Mouse (Mus musculus): ENCODE results near the gene Trabd.

The Trabd gene

GRCm38 (mm10) chr15:89078208-89078836 lies 3.4 kb downstream of the Trabd start:
- no peak for DNase-seq

GRCm38 (mm10) chr15:89083906-89084305 lies 9.0 kb downstream of the Trabd start:
- no peak for DNase-seq

DNA sequence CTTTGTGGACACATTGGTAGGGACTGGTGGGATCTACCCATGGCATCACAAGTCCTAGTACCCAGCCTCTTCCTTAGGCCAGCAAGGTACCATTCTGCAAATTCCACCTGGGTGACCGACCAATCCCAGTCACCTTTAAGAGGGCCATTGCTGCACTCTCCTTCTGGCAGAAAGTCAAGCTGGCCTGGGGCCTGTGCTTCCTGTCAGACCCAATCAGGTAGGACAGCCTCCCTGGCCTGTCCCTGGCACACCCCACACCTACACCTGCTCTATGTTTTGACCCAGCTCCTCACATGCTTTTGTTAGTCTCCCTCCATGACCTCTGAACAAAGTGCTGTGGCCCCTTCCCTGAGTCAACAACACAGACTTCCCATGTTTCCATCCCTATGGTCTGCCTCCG lies 9.9 kb downstream of the Trabd start:
- no peak for DNase-seq

GRCm38 (mm10) chr15:89088607-89089247 lies 13.8 kb downstream of the Trabd start, which contains the start of gene Selenoo:
Gene Selenoo (plus strand): TSS chr15:89089084.
- DNase-seq: peak; percentile 86

DNA sequence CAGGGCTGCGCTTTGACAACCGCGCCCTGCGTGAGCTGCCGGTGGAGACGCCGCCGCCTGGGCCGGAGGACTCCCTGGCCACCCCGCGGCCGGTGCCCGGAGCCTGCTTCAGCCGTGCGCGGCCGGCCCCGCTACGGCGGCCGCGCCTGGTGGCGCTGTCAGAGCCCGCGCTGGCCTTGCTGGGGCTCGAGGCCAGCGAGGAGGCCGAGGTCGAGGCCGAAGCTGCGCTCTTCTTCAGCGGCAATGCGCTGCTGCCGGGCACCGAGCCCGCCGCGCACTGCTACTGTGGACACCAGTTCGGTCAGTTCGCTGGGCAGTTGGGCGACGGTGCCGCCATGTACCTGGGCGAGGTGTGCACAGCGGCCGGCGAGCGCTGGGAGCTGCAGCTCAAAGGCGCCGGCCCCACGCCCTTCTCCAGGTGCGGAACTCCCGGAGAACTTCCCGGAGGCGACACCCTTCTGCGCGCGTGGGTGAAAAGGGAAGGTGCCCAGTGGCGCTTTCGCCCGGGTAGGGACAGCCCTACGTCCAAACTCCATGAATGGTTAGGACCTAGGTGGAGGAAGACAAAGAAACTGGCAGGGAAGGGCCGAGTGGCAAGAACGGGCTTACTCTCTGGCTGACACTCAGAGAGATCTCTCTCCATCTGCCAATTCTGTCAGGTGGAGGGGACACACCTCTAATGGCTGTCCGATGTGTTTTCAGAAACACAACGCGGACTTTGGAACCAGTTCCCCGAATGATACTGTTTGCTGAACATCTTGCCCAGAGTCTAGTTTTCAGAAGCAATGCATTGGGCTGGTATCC lies 14.5 kb downstream of the Trabd start:
- DNase-seq: peak; percentile 39

DNA sequence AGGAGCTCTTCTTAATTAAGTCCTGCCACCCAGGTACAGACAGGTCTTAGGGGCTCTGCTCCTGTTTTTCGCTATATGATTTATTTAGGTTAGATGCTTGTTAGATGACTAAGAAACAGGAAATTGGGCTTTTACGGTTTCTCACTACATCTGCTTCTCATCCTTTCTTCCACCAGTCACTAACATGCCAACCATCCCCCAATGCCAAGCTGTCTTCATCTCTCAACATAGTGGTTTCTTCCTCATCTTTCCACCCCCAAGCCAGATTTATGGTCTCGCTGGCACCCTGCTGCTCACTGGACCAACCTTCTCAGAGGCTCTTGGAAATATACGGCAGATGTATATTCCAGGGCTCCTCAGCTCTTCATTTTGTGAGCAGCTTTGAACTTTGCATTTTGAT lies 15.7 kb downstream of the Trabd start:
- DNase-seq: no peak

DNA sequence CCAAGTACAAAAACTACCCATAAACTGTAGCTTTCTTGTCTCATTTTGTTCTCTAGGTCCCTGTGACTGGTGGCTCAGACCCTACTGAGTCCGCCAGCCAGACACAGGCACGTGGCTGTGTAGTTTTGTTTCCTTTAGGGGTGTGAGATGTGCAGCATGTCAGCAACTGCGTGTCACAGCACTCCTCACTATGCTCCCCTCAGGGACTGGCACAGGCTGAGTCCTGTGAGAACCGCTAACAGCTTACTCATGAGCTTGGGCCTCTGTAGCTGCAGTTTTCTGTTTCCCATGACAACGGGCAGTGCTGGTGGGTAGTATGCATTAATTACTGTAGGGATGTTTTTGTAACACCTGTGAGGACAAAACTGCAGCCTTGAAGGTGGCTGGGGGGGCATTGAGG lies 17.3 kb downstream of the Trabd start:
- DNase-seq: no peak

- DNase-seq: no peak
Observed at GRCm38 (mm10) chr15:89097450-89097849, 22.5 kb downstream of the Trabd start.

- no peak for DNase-seq
Observed at GRCm38 (mm10) chr15:89098616-89099015, 23.7 kb downstream of the Trabd start.

- DNase-seq: no peak
Observed at GRCm38 (mm10) chr15:89100823-89101222, 25.9 kb downstream of the Trabd start.

DNA sequence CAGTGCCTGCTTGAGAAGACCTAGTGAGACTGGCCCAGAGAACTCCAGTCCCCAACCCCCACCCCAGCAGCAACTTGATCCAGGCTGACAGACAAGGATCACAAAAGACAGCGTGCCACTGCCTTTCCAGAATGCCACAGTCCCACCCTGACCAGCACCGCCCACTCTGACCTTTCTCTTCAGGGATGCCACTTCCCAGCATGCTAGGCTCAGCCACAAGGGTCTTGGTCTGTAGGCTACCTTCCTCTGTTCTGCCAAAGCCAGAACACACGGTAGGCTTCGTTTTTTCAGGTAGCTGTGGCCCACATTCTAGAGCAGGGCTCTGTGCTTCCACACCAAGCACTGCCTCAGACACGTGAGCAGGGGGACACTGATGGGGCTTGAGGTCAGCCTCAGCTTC lies 27.7 kb downstream of the Trabd start:
- no peak for DNase-seq

DNA sequence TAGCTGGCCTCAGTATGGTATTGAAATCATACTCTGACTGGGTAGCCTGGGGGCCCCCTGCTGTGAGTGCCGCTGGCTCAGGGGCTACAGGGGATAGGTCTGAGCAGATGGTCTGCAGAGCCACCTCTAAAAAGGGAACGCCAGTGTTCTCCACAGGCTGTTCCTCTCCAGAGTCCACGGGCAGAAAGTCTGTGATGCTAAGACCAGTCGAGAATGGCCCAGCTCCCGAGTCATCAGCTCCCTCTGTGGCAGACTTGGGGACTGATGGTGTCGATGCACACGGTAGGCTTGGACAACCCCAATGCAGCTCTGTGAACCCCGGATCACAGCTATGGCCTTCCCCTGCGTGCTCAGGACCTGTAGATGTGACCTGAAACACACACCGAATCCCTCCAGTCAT lies 29.0 kb downstream of the Trabd start:
- DNase-seq: no peak

DNA sequence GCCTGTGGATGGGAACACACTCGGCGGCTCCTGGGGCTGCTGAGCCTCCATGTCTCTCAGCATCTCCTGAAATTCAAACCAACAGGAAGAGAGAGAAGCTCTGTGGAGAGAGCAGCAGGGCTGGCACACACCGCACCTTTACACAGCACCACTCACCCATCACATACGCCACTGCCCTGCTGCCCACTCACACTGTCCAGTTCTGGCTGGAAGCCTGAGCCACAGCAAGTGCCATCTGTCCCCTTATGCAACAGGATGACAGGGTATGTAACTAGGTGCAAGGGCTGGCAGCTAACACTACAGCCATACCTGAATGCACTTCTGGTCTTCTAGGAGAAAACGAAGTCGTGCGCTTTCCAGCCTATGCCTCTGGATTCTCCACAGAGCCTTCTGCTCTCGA lies 29.5 kb downstream of the Trabd start:
- no peak for DNase-seq

- DNase-seq: no peak
Observed at GRCm38 (mm10) chr15:89106073-89106472, 31.1 kb downstream of the Trabd start.

GRCm38 (mm10) chr15:89106976-89107375 lies 32.1 kb downstream of the Trabd start:
- no peak for DNase-seq

- no peak for DNase-seq
Observed at GRCm38 (mm10) chr15:89110147-89110546, 35.2 kb downstream of the Trabd start.

DNA sequence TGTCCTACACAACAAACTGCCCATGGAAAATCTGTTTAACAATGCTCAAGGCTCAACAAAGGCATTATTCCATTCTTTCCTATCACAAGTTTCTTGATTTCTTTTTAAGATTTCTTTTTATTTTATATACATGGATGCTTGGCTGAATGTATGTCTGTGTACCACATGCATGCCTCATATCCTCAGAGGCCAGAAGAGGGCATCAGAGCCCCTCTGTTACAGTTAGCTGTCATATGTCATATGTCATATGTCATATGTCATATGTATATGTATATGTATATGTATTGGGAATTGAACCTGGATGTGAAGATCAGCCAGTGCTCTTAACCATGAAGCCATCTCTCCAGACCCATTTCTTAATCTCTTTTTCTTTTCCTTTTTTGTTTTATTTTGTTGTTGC lies 43.1 kb downstream of the Trabd start:
- no peak for DNase-seq

- peak; percentile 93 for DNase-seq
Observed at GRCm38 (mm10) chr15:89122649-89123366, 47.9 kb downstream of the Trabd start, which contains the start of gene Tubgcp6. Gene Tubgcp6 (minus strand): TSS chr15:89123112.

DNA sequence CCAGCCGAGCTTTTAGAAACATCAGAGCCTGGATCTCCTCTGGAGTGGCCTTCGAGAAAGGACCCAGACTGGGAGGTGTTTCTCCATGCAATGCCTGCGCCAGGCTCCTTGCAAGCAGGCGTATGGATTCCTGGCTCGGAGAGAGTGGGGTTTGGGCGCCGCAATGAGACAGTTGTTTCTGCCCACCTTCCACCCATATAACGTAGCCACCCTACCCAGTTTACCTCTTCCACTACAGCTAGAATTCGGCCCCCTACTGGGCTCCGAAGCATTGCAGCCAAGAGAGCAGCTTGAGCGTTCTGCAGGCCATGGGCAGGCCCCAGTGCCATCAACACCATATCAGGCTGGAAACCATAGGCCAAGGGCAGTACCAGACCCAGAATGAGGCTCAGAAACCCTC lies 48.7 kb downstream of the Trabd start:
- peak; percentile 63 for DNase-seq

DNA sequence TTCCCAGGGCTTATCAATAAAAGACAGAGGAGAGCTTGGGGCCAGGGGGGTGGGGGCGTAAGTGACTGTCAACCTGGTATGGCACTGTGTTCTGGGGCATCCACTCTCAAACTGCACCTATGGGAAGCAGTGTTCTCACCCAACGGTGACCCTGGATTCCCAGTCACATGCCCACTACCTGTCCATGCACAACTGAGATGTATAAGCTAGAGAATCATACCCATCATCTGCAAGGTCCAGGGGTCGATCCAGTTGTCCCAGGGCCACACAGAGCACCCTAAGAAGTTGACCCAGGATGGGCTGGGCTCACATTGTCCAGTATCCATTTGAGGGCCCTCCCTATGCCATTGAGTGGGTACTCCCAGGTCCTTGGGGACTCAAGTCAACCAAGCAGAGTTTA lies 49.4 kb downstream of the Trabd start:
- no peak for DNase-seq

GRCm38 (mm10) chr15:89125351-89125750 lies 50.4 kb downstream of the Trabd start:
- no peak for DNase-seq

- no peak for DNase-seq
Observed at GRCm38 (mm10) chr15:89126622-89127021, 51.7 kb downstream of the Trabd start.

GRCm38 (mm10) chr15:89127364-89127940 lies 52.5 kb downstream of the Trabd start:
- DNase-seq: no peak
